Mouse (Mus musculus) hematopoietic stem cell, adult 5-6 weeks (primary cell): ENCODE results near the gene Glrp1. TPM values are rescaled to one million over a fixed set of nuclear protein-coding genes. Genes with fewer than 3 reads are reported as not detected.

ENCODE experiments used
- ATAC-seq, 2 experiments: fragments of 125-278 bp in 1 of 2; replicated peaks in 1 of 2; 2 replicates each; pipeline ENCODE4 v1.8.0; 2016 to 2017; ENCODE audit warnings: inconsistent platforms in 2 of 2, mild to moderate bottlenecking in 2 of 2, moderate number of reproducible peaks in 2 of 2, low read depth in 1 of 2, moderate TSS enrichment in 1 of 2; ENCODE audit not compliant: low FRiP score in 2 of 2, poor library complexity in 2 of 2, severe bottlenecking in 2 of 2, insufficient read depth in 1 of 2, low TSS enrichment in 1 of 2
- total RNA-seq: library from RNA; stranded (forward); fragments of 172-1452, 232-1000 nt; gene quantifications from 2 replicates; pipeline ENCODE4 v1.2.3, GENCODE M21; 2017

Gene Glrp1
- total RNA-seq, 1 experiment from 2014 or later: 0.99 TPM

DNA sequence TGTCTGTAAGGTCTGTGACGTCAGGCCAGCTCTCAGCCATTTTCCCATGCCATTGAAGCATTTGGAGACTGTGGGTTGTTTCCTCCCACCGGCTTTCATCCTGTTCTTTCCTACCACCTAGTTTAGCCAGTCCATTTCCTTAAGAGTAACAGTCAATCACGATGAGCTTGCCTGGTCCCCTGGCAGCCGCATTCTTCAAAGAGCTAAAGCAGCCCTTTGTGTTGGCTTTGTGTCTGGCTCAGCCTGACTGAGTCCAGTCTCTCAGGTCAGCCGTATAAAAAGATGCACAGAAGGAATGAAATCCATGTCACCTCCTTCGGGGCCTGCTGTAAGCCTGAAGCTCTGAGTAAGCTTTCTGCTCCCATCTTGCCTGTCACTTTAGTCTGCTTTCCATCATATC is 37.6 kb downstream of the Glrp1 start:
- no peak for ATAC-seq

DNA sequence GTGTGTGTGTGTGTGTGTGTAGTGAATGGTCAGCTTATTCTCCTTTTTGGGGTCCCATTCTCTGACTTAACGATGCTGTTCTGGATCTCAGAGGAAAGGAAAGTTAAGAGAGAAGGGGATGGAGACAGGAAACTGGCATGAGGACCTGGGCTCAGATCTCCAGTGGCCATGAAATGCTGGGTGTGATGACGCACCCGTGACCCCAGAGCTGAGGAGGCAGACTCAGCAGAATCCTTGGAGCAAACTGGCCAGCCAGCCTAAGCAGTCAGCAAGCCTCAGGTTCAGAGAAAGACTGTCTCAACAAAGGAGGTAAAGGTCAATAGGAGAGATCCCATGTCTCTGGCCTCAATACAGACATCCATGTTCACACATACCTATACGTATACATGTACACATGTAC is 40.1 kb downstream of the Glrp1 start:
- ATAC-seq: no peak

DNA sequence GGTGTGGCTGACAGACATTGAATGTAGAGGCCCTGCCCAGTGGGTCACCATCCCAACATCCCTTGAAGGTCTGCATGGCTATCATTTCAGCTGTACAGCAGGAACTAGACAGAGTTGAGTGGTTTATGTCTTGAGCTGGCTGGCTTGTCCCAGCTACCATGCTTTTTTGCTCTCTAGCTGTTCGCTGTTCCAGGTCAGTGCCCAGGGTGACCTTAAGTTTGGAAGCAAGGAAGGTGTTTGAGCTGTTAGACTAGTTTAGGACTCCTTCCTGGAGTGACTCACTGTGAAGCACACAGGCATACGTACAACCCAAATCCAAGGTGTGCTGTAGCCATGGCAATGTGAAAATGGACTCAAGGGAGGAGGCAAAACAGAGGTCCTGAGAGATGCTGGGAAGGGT is 41.5 kb downstream of the Glrp1 start:
- no peak for ATAC-seq

DNA sequence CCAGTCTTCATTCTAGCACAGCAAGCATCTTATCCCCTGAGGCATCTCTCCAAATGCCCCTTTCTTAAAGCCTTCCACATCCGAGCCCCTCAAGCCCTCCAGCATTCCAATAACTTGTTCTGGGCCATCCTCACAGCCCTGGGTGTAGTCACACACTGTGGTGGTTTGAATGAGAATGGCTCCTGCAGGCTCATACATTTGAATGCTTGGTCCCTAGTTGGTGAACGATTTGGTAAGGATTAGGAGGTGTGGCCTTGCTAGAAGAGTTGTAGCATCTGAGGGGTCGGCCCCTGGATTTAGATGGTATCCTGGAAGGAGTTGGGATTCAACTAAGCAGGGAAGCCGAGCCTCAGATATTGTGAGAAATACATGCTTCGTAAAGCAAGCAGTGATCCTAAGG is 42.0 kb downstream of the Glrp1 start:
- no peak for ATAC-seq

DNA sequence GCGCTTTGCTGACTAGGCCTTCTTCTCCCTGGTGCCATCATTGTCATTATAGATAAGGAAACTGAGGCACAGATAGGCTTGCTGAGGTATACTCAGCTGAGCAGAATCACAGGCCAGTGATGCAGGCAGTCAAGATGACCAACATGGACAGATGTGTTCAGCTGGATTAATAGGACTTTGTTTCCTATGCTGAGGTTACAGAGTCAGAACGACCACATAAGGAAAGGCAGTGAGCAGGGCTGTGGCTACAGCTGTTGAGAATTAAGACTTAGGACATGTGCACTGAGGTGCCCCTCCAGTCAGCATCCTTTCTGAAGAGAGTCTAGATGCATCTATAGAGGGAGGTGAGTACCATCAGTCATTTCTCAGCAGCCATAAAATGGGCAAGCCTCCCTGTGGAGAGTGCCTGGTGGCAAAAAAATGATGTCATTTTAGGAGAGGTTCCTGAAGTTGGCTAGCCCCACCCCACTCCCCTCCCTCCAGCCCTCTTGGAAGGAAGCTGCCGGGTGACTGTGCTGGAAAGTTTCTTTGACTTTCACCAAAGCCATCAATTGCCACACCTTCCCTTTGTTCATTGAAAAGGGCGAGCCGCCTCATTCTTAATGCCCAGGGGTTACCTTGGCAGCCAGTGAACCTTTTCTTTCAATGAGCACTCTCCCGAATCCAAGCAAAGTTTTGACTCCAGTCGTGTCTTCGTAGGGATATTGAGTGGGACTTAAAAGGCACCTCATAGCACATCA is 43.4 kb downstream of the Glrp1 start:
- no peak for ATAC-seq

DNA sequence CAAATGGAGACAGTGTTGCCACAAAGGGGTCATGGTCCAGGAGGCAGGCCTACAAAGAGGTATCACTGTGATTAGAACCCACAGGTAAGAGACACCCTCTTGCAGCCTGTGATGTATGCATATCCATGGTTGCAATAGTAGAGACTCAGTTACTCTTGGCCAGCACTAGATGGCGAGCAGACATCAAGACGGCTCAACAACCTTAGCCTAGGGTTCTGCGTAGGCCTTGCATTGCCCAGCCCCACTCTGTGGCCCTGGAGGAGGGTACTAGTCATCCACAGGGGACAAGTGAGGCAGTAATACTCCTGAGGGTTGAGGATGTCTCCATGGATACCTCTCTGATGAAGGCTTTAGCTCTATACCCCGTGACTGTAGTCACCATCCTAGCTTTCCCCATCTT is 44.1 kb downstream of the Glrp1 start:
- peak; percentile 59 to 67 for ATAC-seq

DNA sequence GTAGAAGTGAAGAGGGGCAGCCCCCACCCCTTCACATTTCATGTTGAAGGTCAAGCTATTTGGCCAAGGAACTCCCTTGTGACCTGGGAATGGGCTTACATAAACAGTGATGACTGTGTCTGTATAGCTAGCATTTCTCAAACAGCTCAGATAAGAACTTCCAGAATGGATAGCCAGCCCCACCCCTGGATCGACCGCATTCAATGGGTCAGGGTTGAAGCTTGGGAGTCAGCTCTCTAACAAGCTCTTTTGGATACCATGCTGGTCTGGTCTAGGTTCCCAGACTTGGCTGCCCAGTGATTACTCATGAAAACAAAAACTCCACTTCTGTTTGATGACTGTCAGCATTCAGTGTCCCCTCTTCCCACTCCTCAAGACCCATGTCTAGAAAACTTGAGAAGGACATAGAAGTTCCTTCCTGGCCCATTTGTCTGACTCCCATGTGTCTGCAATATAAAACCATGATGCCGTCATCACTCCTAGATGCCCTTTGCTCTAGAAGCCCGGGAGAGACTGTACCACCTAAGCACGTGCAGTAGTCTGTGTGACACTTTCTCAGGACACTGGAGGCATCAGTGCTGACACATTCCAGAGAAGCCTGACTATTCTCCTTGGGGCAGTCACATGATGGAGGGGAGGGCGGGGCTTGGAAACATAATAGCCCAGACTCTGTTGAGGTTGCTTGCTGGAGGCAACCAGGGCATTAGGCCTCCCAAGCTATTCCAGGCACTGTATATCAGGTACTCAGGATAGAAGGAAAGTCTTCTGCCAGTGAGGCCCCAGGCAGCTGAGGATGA is 45.6 kb downstream of the Glrp1 start:
- no peak for ATAC-seq

DNA sequence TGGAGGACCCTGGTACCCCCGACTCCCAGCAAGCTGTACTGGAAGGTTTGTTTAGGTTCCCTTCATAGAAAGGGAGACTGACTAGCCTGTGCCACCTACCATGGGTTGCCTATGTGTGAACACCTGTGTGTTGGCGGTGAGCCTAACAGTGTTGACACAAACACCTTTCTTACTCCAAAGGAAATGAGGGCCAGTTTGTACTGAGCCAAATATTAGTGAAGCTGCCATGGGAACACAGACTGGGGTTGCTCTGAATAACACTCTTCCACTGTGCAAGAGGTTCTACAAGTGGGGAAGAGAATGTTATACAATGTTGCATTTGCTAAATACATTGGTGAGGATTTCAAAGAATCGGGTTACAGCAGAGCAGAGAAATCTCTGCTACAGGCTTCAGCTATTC is 46.6 kb downstream of the Glrp1 start:
- no peak for ATAC-seq

DNA sequence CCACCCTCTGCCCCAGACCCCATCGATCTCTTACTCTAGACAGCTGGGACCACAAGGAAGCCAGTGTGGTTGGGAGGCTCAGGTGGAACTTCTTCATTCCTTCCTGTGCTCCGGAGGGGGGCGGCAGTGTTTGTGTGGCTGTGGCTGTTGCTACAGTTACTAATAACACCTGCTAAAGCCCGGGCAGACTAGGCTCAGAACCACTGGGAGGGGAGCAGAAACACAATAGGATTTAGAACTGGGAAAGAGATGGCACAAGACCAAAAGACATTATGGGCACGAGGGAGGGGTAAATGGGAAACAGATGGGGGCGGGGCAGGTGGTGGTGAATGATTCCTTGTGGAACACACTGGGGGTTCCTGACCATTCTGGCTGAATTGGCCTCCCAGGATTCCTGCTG is 47.4 kb downstream of the Glrp1 start:
- peak; percentile 76 to 83 for ATAC-seq

DNA sequence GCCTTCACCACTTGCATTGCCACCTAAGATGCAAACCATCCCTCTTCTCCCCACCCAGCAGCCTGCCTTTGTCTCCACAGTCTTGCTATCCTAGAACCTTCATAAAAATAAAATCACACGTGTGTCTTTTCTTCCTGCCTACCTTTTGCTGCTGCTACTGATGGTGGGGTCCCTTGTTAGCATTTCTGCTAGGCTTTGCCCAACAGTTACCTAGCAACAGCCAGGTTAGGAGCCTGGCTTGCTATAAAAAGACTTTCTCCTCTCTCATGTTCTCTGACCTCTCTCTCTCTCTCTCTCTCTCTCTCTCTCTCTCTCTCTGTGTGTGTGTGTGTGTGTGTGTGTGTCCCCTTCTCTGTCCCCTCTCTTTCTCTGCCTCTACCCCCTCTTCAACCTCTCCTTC is 48.8 kb downstream of the Glrp1 start:
- no peak for ATAC-seq

DNA sequence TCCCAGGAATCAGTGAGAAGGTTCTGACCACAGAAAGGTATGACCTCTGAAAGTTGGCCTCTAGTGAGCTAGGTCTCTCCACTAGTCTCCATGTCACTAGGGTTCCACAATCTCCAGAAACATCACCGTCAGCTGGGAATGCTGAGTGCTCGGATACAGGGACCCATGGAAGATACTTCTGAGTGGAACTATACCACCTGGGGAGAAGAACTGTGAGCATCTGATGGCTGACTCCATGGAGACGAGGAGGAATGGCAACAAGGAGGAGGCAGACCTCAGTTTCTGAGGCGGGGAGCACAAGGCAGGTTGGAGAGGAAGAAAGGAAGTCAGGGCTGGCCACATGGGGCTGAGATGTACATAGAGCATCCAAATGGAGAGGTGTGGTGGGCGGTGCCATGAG is 50.2 kb downstream of the Glrp1 start:
- no peak for ATAC-seq

DNA sequence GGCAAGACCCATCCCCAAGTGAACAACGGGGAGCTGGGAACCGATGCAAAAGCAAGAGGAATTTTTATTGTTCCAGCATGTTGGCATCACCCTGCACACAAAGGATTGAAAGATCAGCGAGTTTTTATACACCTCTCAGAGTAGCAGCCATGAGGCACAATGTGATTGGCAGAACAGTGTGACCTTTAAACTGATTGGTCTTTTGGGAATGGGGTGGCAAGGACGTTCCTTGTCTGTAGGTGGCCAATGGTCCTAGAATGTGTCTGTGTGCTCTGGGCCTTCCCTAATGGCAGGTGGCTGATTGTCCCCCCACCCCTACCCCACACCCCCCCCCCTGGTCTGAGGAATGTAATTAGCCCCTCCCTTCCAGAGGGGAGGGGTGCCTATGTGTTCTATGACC is 50.7 kb downstream of the Glrp1 start:
- no peak for ATAC-seq

DNA sequence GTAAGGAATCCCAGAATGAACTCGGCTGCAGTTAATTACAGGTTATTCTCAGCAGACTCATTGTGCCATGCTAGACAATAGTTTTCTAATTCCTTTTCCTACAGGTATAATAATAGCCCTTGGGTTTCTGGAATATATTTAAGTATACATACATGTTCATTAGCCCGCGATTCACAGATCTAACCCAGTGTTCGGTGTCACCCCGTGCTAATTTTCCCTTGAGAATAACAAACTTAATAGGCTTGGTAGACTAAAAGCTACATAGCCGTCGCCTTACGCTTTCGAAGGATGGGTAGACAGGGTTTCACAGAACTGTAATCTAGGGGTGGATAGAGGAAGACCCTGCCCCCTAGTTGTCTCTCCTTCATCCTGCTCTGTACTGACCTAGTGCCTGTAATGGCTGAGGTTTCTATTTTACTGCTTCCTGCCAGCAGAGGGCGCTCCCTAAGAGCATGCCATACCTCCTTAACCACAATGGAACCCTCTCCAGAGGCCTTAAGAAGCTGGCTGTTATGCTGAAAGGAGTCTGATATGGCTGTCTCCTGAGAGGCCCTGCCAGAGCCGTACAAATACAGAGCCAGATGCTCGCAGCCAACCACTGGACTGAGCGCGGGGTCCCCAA is 53.3 kb downstream of the Glrp1 start:
- ATAC-seq: peak; percentile 60 to 88; a peak in 3 of 4 replicates

DNA sequence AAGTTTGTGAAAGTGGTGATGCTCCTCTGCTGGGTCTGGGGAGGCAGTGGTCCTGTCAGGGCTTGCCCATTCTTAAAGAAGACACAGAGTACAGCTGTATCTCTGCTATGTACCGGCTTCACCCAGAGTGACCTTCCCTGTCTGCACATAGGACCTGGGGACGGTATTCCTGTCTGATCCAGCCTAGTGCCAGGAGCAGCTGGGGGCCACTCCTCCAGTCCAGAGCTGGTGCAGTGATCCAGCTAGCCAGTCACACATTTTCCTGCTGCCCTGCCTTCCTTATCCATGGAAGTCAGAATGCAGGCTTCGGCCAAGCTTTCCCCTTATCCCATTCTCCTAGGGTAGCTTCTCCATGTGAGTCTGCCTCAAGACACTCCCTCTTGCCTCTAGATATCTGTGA is 54.1 kb downstream of the Glrp1 start:
- no peak for ATAC-seq

DNA sequence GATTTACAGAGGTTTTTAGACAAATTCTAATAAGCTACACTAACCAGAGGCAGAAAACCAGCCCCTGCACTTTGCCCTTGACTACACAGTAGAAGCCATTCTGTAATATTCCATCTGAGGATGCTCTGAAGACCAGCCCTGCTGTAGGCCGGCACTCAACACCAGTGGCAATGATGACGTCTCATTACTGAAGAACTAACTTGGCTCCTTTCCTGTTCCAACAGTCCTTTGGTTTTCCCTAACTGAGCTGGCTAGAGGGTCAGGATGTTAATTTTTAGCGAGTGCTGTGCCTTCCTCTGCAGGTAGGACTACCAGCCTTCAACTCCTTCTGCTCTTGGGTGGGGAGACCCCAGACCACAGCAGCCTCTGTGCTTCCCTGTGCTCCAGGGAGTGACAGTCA is 55.2 kb downstream of the Glrp1 start:
- ATAC-seq: no peak

DNA sequence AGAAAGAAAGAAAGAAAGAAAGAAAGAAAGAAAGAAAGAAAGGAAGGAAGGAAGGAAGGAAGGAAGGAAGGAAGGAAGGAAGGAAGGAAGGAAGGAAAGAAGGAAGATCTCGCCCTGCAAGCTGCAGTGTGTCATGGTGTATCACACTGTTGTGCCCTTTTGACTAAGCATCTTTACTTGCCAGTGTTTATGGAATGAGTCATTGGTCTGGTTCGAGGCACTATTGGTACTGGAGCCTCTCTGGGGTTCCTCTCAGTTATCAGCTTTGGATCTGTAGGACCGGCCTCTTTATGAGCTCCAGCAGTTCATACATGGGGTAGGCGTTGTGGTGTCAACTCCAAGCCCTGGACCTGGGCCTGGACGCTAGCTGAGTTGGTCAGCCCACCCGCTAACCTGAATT is 57.7 kb downstream of the Glrp1 start:
- ATAC-seq: no peak

DNA sequence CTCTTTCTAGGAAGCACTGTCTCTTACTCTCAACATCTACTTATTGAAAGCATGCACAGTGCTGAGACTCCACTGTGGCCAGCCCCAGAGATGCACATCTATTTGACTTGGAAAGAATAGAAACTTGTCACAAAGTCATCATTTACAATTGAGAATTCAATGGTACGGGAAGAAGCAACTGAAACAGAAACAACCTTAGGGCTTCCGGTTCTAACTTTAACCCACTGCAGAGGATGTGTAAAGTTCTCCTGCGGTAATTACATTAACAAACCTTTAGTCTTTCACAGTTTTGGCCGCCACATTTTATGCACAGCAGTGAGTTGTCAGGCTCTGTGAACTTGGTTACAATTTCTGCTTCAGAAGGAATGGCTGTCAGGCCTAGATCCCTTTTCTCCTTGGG is 59.2 kb downstream of the Glrp1 start:
- ATAC-seq: no peak
